Mouse (Mus musculus) heart, adult 2 months (tissue): ENCODE data around the gene Dvl2. TPM values are rescaled to one million over a fixed set of nuclear protein-coding genes. Genes with fewer than 3 reads are reported as not detected.
"Not testable (repeated sequence)": the region's sequence is repeated elsewhere in the genome, so short reads cannot be mapped to it uniquely, and the experiment has no call there.

Experiments
- DNase-seq, 2 experiments: peaks; one replicate each; pipeline ENCODE4 v3.0.0; 2021
- H3K27ac ChIP-seq: fragments of 200-600 bp; 2 replicates; pipeline ENCODE4 v1.8.1; 2022
- H3K27me3 ChIP-seq: fragments of 200-500 bp; 2 replicates; pipeline ENCODE4 v1.6.1; 2012; ENCODE audit warnings: mild to moderate bottlenecking, low read length, inconsistent platforms, mixed read lengths; ENCODE audit not compliant: control insufficient read depth, insufficient read depth
- H3K36me3 ChIP-seq: fragments of 200-500 bp; 2 replicates; pipeline ENCODE4 v1.6.1; 2012; ENCODE audit warnings: low read length, inconsistent platforms; ENCODE audit not compliant: control insufficient read depth, insufficient read depth
- H3K4me1 ChIP-seq: fragments of 200-500 bp; 2 replicates; pipeline ENCODE4 v1.6.1; 2011; ENCODE audit warnings: low read length; ENCODE audit not compliant: control insufficient read depth, insufficient read depth
- H3K4me3 ChIP-seq: fragments of 200-600 bp; 2 replicates; pipeline ENCODE4 v1.8.1; 2022
- H3K79me2 ChIP-seq: fragments of 200-500 bp; replicated peaks from 2 replicates; pipeline ENCODE4 v1.6.1; 2012; ENCODE audit warnings: mild to moderate bottlenecking, inconsistent platforms, low read length, moderate library complexity, mixed read lengths; ENCODE audit not compliant: control insufficient read depth, insufficient read depth
- H3K9ac ChIP-seq: fragments of 200-500 bp; 2 replicates; pipeline ENCODE4 v1.6.1; 2012; ENCODE audit warnings: low read depth, mild to moderate bottlenecking, control low read depth, inconsistent platforms, low read length, mixed read lengths
- CTCF ChIP-seq: fragments of 200-600 bp; IDR thresholded peaks from 2 replicates; pipeline ENCODE4 v1.8.1; 2022; ENCODE audit warnings: antibody characterized with exemption, mild to moderate bottlenecking, moderate library complexity
- EP300 ChIP-seq: fragments of 200-500 bp; IDR thresholded peaks from 2 replicates; pipeline ENCODE4 v1.6.1; 2011; ENCODE audit warnings: low read depth, low read length, control low read depth; ENCODE audit not compliant: insufficient read depth
- POLR2A ChIP-seq: fragments of 200-500 bp; IDR thresholded peaks from 2 replicates; pipeline ENCODE4 v1.6.1; 2011; ENCODE audit warnings: mild to moderate bottlenecking, low read depth, low read length, control low read depth; ENCODE audit not compliant: insufficient read depth
- WGBS: fragments of 180-500 bp; shearing (Covaris S2); methylation state at CpG from one replicate; pipeline ENCODE4 v1.1.7; 2018; 5-methylcytosine and 5-hydroxymethylcytosine counted together
- intact Hi-C: fragments of 180-260 bp; cut with DNase I; formaldehyde crosslinking; loops from one replicate; pipeline ENCODE4 v1.15.1; 2025
- polyA plus RNA-seq: library from polyadenylated mRNA; depleted of rRNA; stranded (reverse); fragments of >200 nt; gene quantifications from 2 replicates; pipeline ENCODE4 v1.2.3, GENCODE M21; 2012
- total RNA-seq, 2 experiments: library from RNA; stranded (reverse); gene quantifications; 2 replicates each; pipeline ENCODE4 v1.2.3; 2021

Dvl2 gene
- total and polyA plus RNA-seq, 3 experiments = 4.1 to 7.4 (median 4.9) TPM

GRCm38 (mm10) chr11:70014880-70015558 lies 14.6 kb downstream of the Dvl2 start, which contains the start of gene Acadvl:
Acadvl (minus strand) TSS chr11:70015411.
- Histone ChIP-seq H3K4me3 (peak within 1 kb of the TSS; percentile 71), H3K4me1 (peaks cover 5% of the 10 kb centered on the region), H3K27me3 (no peaks in the 10 kb centered on the region), H3K27ac (peak within 1 kb of the TSS; percentile 97), H3K36me3 (no peaks in the 10 kb centered on the region), H3K9ac (peak within 1 kb of the TSS; percentile 86), H3K79me2 (no peaks in the 10 kb centered on the region)
- WGBS = under 1% methylated on average over 35 of the region's 35 CpGs
- TF ChIP-seq CTCF (peak; percentile 69), EP300 (0 out of 2 replicates have a peak, but pooled peaks have one; percentile 10), POLR2A (peak; percentile 97)
- DNase-seq = peak; percentile 90 to 92
- intact Hi-C loops = loop anchor here (2.0 kb wide), 1 partner anchor 14 kb away; the partner anchor contains the start of gene Dvl2

- no peaks in the 10 kb centered on the region for H3K36me3 ChIP-seq
- H3K4me1 ChIP-seq = peaks cover 6% of the 10 kb centered on the region
- intact Hi-C loops = loop anchor here (2.0 kb wide), 1 partner anchor 15 kb away; the partner anchor contains the start of gene Dvl2
- WGBS = 60% methylated on average over 6 of the region's 6 CpGs
- no peaks in the 10 kb centered on the region for H3K27me3 ChIP-seq
- no peak overlapping the region for H3K9ac ChIP-seq
- TF ChIP-seq EP300 = no peak
- TF ChIP-seq POLR2A = no peak
- TF ChIP-seq CTCF = no peak
- DNase-seq = no peak
- H3K79me2 ChIP-seq = no peaks in the 10 kb centered on the region
- H3K4me3 ChIP-seq = no peak overlapping the region
- H3K27ac ChIP-seq = no peak overlapping the region; the same call in 1 of the 2 replicates
These were observed 15.3 kb downstream of the Dvl2 start for GRCm38 (mm10) chr11:70015677-70016076.

- H3K9ac ChIP-seq, intact Hi-C loops, H3K27me3 ChIP-seq, H3K27ac ChIP-seq, H3K4me1 ChIP-seq, DNase-seq, H3K36me3 ChIP-seq, H3K79me2 ChIP-seq, H3K4me3 ChIP-seq: not testable (repeated sequence)
- 71% methylated on average over 2 of the region's 2 CpGs for WGBS
These were observed 15.8 kb downstream of the Dvl2 start for GRCm38 (mm10) chr11:70016177-70016576.

- TF ChIP-seq CTCF (no peak), EP300 (no peak), POLR2A (no peak)
- 68% methylated on average over 3 of the region's 3 CpGs for WGBS
- no peaks in the 10 kb centered on the region for H3K79me2 ChIP-seq
- intact Hi-C loops = no loop called here
- H3K9ac ChIP-seq = no peak within 1 kb of the TSS
- peaks cover 6% of the 10 kb centered on the region for H3K4me1 ChIP-seq
- H3K4me3 ChIP-seq = no peak within 1 kb of the TSS
- no peaks in the 10 kb centered on the region for H3K36me3 ChIP-seq
- no peaks in the 10 kb centered on the region for H3K27me3 ChIP-seq
- peak within 1 kb of the TSS; percentile 62 for H3K27ac ChIP-seq
- no peak for DNase-seq
These were observed 16.3 kb downstream of the Dvl2 start, which contains the start of gene Dlg4 for GRCm38 (mm10) chr11:70016669-70017068. Dlg4 (plus strand) TSS chr11:70016942.

- Histone ChIP-seq H3K79me2 (no peaks in the 10 kb centered on the region), H3K27me3 (no peaks in the 10 kb centered on the region), H3K27ac (peak overlapping the region; percentile 62), H3K9ac (no peak overlapping the region), H3K4me3 (no peak overlapping the region), H3K4me1 (peaks cover 6% of the 10 kb centered on the region), H3K36me3 (no peaks in the 10 kb centered on the region)
- intact Hi-C loops = no loop called here
- DNase-seq = no peak
- WGBS = 47% methylated on average over 7 of the region's 7 CpGs
- TF ChIP-seq POLR2A (no peak), CTCF (no peak), EP300 (no peak)
These were observed 16.9 kb downstream of the Dvl2 start for GRCm38 (mm10) chr11:70017199-70017767.
